Mouse (Mus musculus) bone marrow, adult 2 months (tissue): ENCODE results near the gene Gm10300. TPM values are rescaled to one million over a fixed set of nuclear protein-coding genes. Genes with fewer than 3 reads are reported as not detected.

Experiments used
- H3K27ac ChIP-seq: fragments of 200-500 bp; 2 replicates; pipeline ENCODE4 v1.5.1; 2012; ENCODE audit warnings: low read depth, mild to moderate bottlenecking, control low read depth, inconsistent platforms, low read length; ENCODE audit not compliant: control insufficient read depth, poor library complexity, insufficient read depth
- H3K4me1 ChIP-seq: fragments of 200-500 bp; 2 replicates; pipeline ENCODE4 v1.6.1; 2011; ENCODE audit warnings: low read length; ENCODE audit not compliant: control insufficient read depth, insufficient read depth
- H3K4me3 ChIP-seq: fragments of 200-500 bp; replicated peaks from 2 replicates; pipeline ENCODE3; 2011; ENCODE audit warnings: mild to moderate bottlenecking, low read depth, low read length, control low read depth; ENCODE audit not compliant: control insufficient read depth
- CTCF ChIP-seq: fragments of 200-500 bp; IDR thresholded peaks from 2 replicates; pipeline ENCODE4 v1.5.1; 2011; ENCODE audit warnings: low read length, control low read depth; ENCODE audit not compliant: control insufficient read depth, insufficient read depth
- POLR2A ChIP-seq: fragments of 200-500 bp; IDR thresholded peaks from 2 replicates; pipeline ENCODE4 v1.6.1; 2011; ENCODE audit warnings: low read depth, mild to moderate bottlenecking, control low read depth, low read length, borderline replicate concordance; ENCODE audit not compliant: control insufficient read depth
- WGBS: fragments of 180-500 bp; shearing (Covaris S2); methylation state at CpG from one replicate; pipeline ENCODE4 v1.1.7; 2018; 5-methylcytosine and 5-hydroxymethylcytosine counted together
- polyA plus RNA-seq: library from polyadenylated mRNA; stranded (reverse); fragments of >200 nt; gene quantifications from 2 replicates; pipeline ENCODE4 v1.2.4, GENCODE M21; 2011; ENCODE audit warnings: low replicate concordance; ENCODE audit not compliant: missing spikeins, insufficient read depth, insufficient read length

The Gm10300 gene
- polyA plus RNA-seq, 1 experiment, result 0.65 TPM

GRCm38 (mm10) chr4:132108221-132108620 is 33.7 kb downstream of the Gm10300 start:
- Histone ChIP-seq H3K27ac (no peak overlapping the region), H3K4me3 (no peak overlapping the region), H3K4me1 (no peaks in the 10 kb centered on the region)
- TF ChIP-seq CTCF (no peak), POLR2A (no peak)
- WGBS, result 83% methylated on average over 7 of the region's 7 CpGs

GRCm38 (mm10) chr4:132111227-132111626 is 36.7 kb downstream of the Gm10300 start:
- no peak overlapping the region for H3K4me3 ChIP-seq
- no peak overlapping the region for H3K27ac ChIP-seq
- TF ChIP-seq CTCF (no peak), POLR2A (no peak)
- WGBS, result 81% methylated on average over 4 of the region's 4 CpGs
- no peaks in the 10 kb centered on the region for H3K4me1 ChIP-seq

- 40% methylated on average over 53 of the region's 53 CpGs for WGBS
- H3K4me3 ChIP-seq, result peak overlapping the region; percentile 29
- H3K4me1 ChIP-seq, result no peaks in the 10 kb centered on the region
- TF ChIP-seq POLR2A, result no peak
- TF ChIP-seq CTCF, result no peak
- H3K27ac ChIP-seq, result no peak overlapping the region
Observed at GRCm38 (mm10) chr4:132113411-132114095, 39.1 kb downstream of the Gm10300 start.

- H3K4me1 ChIP-seq, result no peaks in the 10 kb centered on the region
- H3K4me3 ChIP-seq, result no peak overlapping the region
- 77% methylated on average over 4 of the region's 4 CpGs for WGBS
- TF ChIP-seq POLR2A (no peak), CTCF (no peak)
- H3K27ac ChIP-seq, result no peak overlapping the region
Observed at GRCm38 (mm10) chr4:132116315-132116714, 41.8 kb downstream of the Gm10300 start.

- no peak for TF ChIP-seq CTCF
- no peak for TF ChIP-seq POLR2A
- Histone ChIP-seq H3K27ac (no peak overlapping the region), H3K4me1 (no peaks in the 10 kb centered on the region), H3K4me3 (no peak overlapping the region)
- 71% methylated on average over 9 of the region's 9 CpGs for WGBS
Observed at GRCm38 (mm10) chr4:132119566-132119965, 45.1 kb downstream of the Gm10300 start.

- Histone ChIP-seq H3K27ac (no peak overlapping the region), H3K4me1 (no peaks in the 10 kb centered on the region), H3K4me3 (no peak overlapping the region)
- WGBS, result 63% methylated on average over 5 of the region's 5 CpGs
- TF ChIP-seq CTCF (peak; percentile 48; the same call in 1 of the 2 replicates), POLR2A (no peak)
Observed at GRCm38 (mm10) chr4:132121674-132122073, 47.2 kb downstream of the Gm10300 start.

GRCm38 (mm10) chr4:132123166-132123565 is 48.7 kb downstream of the Gm10300 start:
- 63% methylated on average over 1 of the region's 1 CpGs for WGBS
- TF ChIP-seq POLR2A (no peak), CTCF (no peak)
- Histone ChIP-seq H3K4me1 (no peaks in the 10 kb centered on the region), H3K27ac (no peak overlapping the region), H3K4me3 (no peak overlapping the region)

Other genes with a start within 250 kb of the Gm10300 start
- 8.9 and 15.1 TPM in 2 replicates for gene Ptpru, start 236.4 kb upstream of the Gm10300 start, polyA plus RNA-seq
- 17.6 and 25.8 TPM in 2 replicates for gene Mecr, start 231.2 kb upstream of the Gm10300 start, polyA plus RNA-seq
- 66.4 and 72.5 TPM in 2 replicates for gene Srsf4, start 201.1 kb upstream of the Gm10300 start, polyA plus RNA-seq
- not detected in 2 replicates for gene Tmem200b, start 152.9 kb upstream of the Gm10300 start, polyA plus RNA-seq
- gene Epb41, start 624 bp downstream of the Gm10300 start, polyA plus RNA-seq, result 298 and 306 TPM in 2 replicates
- gene Oprd1, start 69.8 kb downstream of the Gm10300 start, polyA plus RNA-seq, result not detected in 2 replicates
- 9.9 and 14.7 TPM in 2 replicates for gene Ythdf2, start 137.6 kb downstream of the Gm10300 start, polyA plus RNA-seq
- gene Gmeb1, start 186.9 kb downstream of the Gm10300 start, polyA plus RNA-seq, result 10.9 and 19.6 TPM in 2 replicates
- 17.0 and 20.5 TPM in 2 replicates for gene Taf12, start 199.7 kb downstream of the Gm10300 start, polyA plus RNA-seq
- not detected in 2 replicates for gene Rab42, start 228.7 kb downstream of the Gm10300 start, polyA plus RNA-seq